Mouse (Mus musculus): Measurements from ENCODE around the gene Efcab8. TPM values are rescaled to one million over a fixed set of nuclear protein-coding genes. Genes with fewer than 3 reads are reported as not detected.
"Not testable (repeated sequence)": the region's sequence is repeated elsewhere in the genome, so short reads cannot be mapped to it uniquely, and the experiment has no call there.

Gene Efcab8
- polyA plus RNA-seq, 1 experiment from 2014 or later, result 0.83 TPM

DNA sequence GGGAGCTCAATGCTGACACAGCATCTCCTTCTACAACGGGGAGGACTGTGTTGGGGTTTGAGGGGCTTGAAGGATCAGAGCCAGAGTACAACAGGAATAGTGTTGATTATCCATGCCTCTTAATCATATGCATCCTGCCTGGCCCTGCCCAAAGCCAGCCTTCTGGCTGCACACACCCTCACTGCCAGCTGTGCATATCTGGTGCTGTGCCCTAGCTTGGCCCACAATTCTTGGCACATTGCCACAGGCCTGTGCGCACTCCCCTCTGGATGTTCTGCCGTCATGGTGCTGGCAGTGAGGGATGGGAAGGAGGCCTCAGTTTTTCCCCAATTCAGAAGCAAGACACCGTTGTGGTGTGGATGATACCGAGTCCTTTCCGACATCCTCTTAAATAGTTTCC lies 44.9 kb downstream of the Efcab8 start:
- CTCF ChIA-PET, result no interaction called here
- H3K27me3 ChIP-seq, result no peaks in the 10 kb centered on the region
- DNase-seq (ENCODE audit: low read depth, low spot score) (no peak), ATAC-seq (no peak)
- TF ChIP-seq CTCF (IDR thresholded peaks at IDR 0.05), result no peak
- POLR2A ChIA-PET, result no interaction called here
- in situ Hi-C loops (cut with MboI; ENCODE audit: low pct_unique_long_range_greater_than_20kb), result no loop called here

DNA sequence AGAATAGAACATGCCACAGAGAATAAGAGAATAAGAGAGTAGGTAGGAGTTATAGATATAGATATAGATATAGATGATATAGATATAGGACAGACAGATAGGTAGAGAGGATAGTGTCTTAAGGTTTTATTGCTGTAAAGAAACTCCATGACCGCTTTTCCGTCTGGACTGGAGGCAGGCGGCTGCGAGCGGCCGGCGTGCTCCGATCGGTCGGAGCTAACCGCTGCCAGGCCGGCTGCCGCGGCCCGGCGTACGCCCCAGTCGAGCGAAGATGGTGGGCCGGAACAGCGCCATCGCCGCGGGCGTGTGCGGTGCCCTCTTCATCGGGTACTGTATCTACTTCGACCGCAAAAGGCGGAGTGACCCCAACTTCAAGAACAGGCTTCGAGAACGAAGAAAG lies 46.2 kb downstream of the Efcab8 start:
- H3K27me3 ChIP-seq; in situ Hi-C loops (cut with MboI; ENCODE audit: low pct_unique_long_range_greater_than_20kb); ATAC-seq; CTCF ChIA-PET; DNase-seq (ENCODE audit: low read depth, low spot score); POLR2A ChIA-PET: not testable (repeated sequence)

DNA sequence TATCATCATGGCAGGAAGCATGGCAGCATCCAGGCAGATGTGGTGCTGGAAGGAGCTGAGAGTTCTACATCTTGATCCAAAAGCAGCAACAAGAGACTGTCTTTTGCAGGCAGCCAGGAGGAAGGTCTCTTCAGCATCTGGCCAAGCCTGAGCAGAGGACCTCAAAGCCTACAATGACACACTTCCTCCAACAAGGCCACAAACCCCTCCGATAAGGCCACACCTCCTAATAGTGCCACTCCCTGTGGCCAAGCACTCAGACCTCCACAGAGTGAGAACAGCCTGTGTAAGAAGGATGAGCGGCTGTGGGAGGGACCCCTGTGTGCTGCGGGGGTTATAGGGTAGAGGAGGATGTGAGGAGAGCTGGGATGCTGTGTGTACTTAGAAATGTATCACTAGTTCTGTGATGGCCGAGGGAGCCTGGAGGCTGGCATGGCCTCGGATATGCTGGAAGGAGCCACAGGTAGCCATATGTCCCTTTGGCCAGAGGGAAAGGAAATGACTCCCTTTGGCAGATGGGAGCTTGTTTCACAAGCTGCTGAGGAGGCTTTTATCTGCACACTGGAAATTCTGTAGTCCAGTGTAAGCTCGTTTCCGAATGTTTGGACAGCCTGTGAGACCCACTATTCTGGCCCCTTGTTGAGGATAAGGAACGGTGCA lies 47.6 kb downstream of the Efcab8 start:
- no peaks in the 10 kb centered on the region for H3K27me3 ChIP-seq
- ATAC-seq (no peak), DNase-seq (ENCODE audit: low read depth, low spot score) (no peak)
- TF ChIP-seq CTCF (IDR thresholded peaks at IDR 0.05), result no peak
- in situ Hi-C loops (cut with MboI; ENCODE audit: low pct_unique_long_range_greater_than_20kb), result no loop called here
- POLR2A ChIA-PET, result no interaction called here
- CTCF ChIA-PET, result interaction anchor here (0.9 to 1.0 kb wide), 2 partner anchors 8 to 12 kb away, joined by 3 to 5 read pairs; no protein-coding TSS in a partner anchor

DNA sequence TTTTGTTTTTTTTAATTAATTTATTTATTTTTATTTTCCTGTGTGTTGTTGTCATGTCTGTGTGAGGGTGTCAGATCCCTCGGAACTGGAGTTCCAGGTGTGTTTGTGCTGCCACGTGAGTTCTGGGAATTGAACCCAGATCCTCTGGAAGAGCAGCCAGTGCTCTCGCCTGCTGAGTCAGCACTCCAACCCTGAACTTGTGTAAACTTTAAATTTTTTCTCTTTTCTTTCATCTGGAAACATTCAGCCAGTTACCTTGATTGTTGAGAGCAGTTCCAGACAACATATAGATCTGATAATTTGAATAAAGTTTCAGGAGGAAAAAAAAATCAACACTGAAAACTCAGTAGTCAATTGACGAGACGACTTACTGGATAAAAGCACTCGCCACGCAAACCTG lies 49.0 kb downstream of the Efcab8 start:
- POLR2A ChIA-PET, result no interaction called here
- no peak for ATAC-seq
- in situ Hi-C loops (cut with MboI; ENCODE audit: low pct_unique_long_range_greater_than_20kb), result no loop called here

DNA sequence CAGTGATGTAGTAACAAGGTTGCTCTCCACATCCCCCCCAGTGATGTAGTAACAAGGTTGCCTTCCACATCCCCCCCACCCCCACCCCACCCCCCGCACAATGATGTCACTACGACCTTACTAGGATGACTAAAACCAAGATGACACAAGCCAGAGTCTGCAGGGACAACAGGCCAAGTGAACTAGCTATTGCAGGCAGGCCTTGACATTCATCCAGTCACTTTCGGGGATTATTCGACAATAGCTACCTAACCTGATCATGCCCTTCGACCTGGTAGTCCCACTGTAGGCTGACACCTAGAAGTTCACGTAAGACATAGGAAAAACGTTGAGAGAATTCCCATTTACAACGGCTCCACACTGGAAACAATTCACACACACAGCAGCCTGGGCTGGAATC lies 53.6 kb downstream of the Efcab8 start:
- no peak for TF ChIP-seq CTCF (IDR thresholded peaks at IDR 0.05)
- in situ Hi-C loops (cut with MboI; ENCODE audit: low pct_unique_long_range_greater_than_20kb), result no loop called here
- ATAC-seq, result no peak
- no peak for DNase-seq (ENCODE audit: low read depth, low spot score)
- CTCF ChIA-PET, result no interaction called here
- H3K27me3 ChIP-seq, result no peaks in the 10 kb centered on the region
- POLR2A ChIA-PET, result no interaction called here

More for the DNA sequence above, 49.0 kb downstream of the Efcab8 start:
- CTCF ChIA-PET, result interaction anchor here (0.9 to 1.0 kb wide), 2 partner anchors 10 kb away, joined by 3 to 5 read pairs; no protein-coding TSS in a partner anchor
- no peaks in the 10 kb centered on the region for H3K27me3 ChIP-seq
- DNase-seq (ENCODE audit: low read depth, low spot score), result no peak
- TF ChIP-seq CTCF (IDR thresholded peaks at IDR 0.05), result no peak

DNA sequence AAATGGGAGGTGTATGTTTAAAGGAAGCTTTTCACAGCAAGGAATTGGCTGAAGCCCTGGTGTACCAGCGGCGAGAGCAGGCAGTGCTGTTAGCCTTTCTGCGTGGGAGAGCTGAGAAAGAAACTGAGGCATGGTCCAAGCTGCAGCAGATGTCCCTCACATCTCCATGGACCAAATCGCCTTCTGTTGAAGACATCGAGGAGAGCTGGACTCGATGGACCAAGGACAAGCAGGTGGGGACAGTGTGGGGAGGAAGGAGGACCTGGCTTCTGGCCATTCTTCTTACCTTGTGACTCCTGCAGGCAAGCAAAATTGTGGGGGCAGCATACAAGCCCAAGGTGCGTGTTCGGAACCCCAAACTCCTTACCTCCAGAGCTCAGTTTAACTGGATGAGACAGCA lies 63.1 kb downstream of the Efcab8 start:
- no peaks in the 10 kb centered on the region for H3K27me3 ChIP-seq
- CTCF ChIA-PET, result no interaction called here
- ATAC-seq (no peak), DNase-seq (ENCODE audit: low read depth, low spot score) (no peak)
- in situ Hi-C loops (cut with MboI; ENCODE audit: low pct_unique_long_range_greater_than_20kb), result no loop called here
- POLR2A ChIA-PET, result no interaction called here
- TF ChIP-seq CTCF (IDR thresholded peaks at IDR 0.05), result no peak

DNA sequence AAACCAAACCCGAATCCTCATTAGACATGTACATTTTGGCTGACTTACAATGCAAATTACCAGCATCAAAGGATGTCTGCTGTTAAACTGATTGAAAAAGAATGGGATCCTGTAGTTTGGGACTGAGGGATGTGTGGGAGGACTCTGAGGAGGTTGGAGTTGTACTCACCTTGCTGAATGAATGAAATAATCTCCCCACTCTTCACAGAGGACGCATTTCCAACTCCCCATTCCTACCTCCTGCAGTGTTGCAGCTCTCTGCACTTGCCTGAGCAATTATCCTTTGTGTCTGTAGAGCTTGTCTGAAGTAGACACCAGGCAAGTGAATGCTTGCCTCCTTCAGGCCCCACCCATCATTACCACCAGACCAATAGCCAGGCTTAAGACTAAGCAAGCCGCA lies 68.7 kb downstream of the Efcab8 start:
- in situ Hi-C loops (cut with MboI; ENCODE audit: low pct_unique_long_range_greater_than_20kb), result loop anchor here (5.0 kb wide), 1 partner anchor 181 kb away; no protein-coding TSS in a partner anchor
- peaks cover 6% of the 10 kb centered on the region for H3K27me3 ChIP-seq
- POLR2A ChIA-PET, result no interaction called here
- CTCF ChIA-PET, result no interaction called here
- no peak for ATAC-seq
- TF ChIP-seq CTCF (IDR thresholded peaks at IDR 0.05), result no peak
- DNase-seq (ENCODE audit: low read depth, low spot score), result no peak

DNA sequence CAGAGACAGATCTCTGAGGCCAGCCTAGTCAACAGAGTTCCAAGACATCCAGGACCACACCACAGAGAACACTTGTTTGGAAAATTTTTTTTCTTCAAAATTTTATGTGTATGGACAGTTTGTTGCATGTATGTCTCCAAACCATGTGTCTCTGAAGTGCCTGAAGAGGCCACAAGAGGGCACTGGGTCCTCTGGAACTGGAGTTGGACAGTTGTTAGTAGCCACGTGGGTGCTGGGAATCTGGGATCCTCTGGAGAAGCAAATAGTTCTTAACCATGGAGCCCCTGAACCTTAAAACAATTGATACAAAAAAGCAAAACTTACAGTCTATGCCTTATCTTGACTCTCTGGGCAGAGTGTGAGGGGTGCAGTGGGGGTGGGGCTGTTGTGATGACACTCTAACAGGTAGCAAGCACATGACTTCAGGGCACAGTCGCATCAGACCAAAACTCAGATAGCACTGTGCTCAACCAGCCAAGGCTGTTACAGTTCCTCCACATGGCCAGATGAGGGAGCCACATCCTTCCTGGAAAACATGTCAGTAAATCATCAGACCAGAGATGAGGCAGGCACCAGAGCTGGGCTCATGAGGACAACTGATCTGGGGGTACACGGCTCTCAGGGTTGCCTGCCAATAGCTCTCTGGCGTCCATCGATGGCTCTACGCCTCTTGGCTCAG lies 70.8 kb downstream of the Efcab8 start:
- CTCF ChIA-PET, result interaction anchor here (1.1 to 1.5 kb wide), 4 partner anchors 9 to 181 kb away, joined by 3 read pairs; no protein-coding TSS in a partner anchor
- peaks cover 10% of the 10 kb centered on the region for H3K27me3 ChIP-seq
- POLR2A ChIA-PET, result no interaction called here
- TF ChIP-seq CTCF (IDR thresholded peaks at IDR 0.05), result no peak
- in situ Hi-C loops (cut with MboI; ENCODE audit: low pct_unique_long_range_greater_than_20kb), result no loop called here
- ATAC-seq (no peak), DNase-seq (ENCODE audit: low read depth, low spot score) (no peak)

DNA sequence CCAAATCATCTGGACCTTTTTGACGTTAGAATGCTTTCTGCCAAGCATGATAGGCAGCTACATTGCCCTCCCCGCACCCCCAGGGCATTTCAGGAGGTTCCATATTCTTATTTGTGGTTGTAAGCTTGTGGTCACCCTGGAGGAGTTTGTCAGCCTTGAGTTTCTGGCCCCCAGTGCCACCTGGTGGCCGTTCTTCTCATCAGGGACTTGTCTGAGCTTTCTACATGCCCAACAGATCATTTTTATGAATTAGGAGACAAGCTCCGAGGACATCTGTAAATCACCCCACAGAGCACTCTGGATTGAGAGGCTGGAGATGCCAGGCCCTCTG lies 71.3 kb downstream of the Efcab8 start:
- DNase-seq (ENCODE audit: low read depth, low spot score) (peak; percentile 7), ATAC-seq (no peak)
- peaks cover 10% of the 10 kb centered on the region for H3K27me3 ChIP-seq
- POLR2A ChIA-PET, result no interaction called here
- in situ Hi-C loops (cut with MboI; ENCODE audit: low pct_unique_long_range_greater_than_20kb), result no loop called here
- no peak for TF ChIP-seq CTCF (IDR thresholded peaks at IDR 0.05)
- CTCF ChIA-PET, result interaction anchor here (1.1 to 1.5 kb wide), 4 partner anchors 9 to 182 kb away, joined by 3 read pairs; no protein-coding TSS in a partner anchor

DNA sequence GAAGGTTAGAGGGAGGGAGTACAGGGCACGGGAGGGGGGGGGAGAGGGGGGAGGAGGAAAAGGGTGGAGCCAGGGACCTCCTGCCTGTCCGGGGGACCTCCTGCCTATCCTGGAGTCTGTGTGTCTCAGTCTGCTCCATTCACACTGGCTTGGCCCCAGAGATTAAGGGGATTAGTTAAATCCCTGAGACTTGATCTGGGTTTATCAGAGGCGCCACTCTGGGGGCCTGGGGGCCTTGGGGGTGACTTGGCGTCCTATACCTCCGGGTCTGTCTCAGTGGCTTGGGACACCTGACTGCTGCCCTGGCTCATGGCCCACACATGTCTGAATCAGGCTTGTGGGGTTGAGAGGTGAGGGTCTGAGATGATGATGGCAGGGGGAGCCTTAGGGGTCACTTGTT lies 73.8 kb downstream of the Efcab8 start:
- TF ChIP-seq CTCF (IDR thresholded peaks at IDR 0.05), result no peak
- POLR2A ChIA-PET, result interaction anchor here (0.5 kb wide), 1 partner anchor 146 kb away, joined by 3 read pairs; no protein-coding TSS in a partner anchor
- peaks cover 22% of the 10 kb centered on the region for H3K27me3 ChIP-seq

DNA sequence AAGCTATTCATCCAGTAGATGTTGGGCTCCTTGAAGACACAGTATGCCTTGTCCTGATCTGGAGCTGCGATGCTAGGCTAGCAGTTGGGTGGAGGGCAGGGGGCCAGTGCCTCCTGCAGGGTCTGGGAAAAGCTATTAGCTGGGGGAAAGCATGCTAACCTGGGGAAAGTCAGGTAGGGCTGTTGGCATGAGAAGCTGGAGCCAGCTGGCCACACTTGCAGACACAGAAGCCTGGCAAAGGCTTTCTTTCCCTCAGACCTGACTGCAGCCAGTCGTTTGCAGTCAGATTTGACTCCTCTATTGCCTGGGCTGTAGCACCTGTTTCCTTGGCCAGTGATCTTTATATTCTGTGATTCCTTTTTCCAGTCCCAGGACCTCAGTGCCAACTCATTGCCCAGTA lies 79.8 kb downstream of the Efcab8 start:
- ChIA-PET POLR2A (no interaction called here), CTCF (interaction anchor here (0.9 kb wide), 1 partner anchor 8 kb away, joined by 3 read pairs; no protein-coding TSS in a partner anchor)
- ATAC-seq, result no peak
- in situ Hi-C loops (cut with MboI; ENCODE audit: low pct_unique_long_range_greater_than_20kb), result no loop called here
- DNase-seq (ENCODE audit: low read depth, low spot score), result no peak
- H3K27me3 ChIP-seq, result peaks cover 22% of the 10 kb centered on the region
- no peak for TF ChIP-seq CTCF (IDR thresholded peaks at IDR 0.05)

More for the DNA sequence above, 73.8 kb downstream of the Efcab8 start:
- ATAC-seq, result no peak
- CTCF ChIA-PET, result interaction anchor here (1.3 kb wide), 1 partner anchor 12 kb away, joined by 3 read pairs; no protein-coding TSS in a partner anchor
- in situ Hi-C loops (cut with MboI; ENCODE audit: low pct_unique_long_range_greater_than_20kb), result no loop called here
- no peak for DNase-seq (ENCODE audit: low read depth, low spot score)

Measured in Patski (cell line).